Mouse (Mus musculus): ENCODE measurements at regions not wholly inside any gene's neighbourhood (a gene's known extent, or its start where the extent isn't known, plus 50 kb on each side); places are given as distances from the start of the nearest gene placed in this dataset.
"Not testable (repeated sequence)": the region's sequence is repeated elsewhere in the genome, so short reads cannot be mapped to it uniquely, and the experiment has no call there.

DNA sequence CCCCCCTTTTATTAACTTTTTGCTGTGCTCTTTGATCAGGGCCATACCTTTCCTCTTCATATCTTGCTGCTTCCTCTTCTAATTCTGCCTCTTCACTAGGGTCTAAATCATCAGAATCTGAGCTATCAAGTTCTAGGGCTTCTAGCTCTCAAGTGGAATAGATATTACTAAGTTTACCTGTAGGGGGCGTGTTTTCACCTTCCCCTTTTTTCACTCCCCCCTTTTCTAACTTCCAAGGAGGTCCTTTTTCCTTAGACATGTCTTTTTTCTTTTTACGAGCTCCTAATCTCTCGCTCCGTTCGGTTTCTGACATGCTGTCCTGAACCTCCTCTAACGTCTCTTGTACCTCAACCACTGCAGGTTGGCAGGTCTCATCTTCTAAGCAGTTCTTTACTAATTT lies 73.3 kb upstream of the Slc22a8 start:
- TF ChIP-seq GATA1 (IDR thresholded peaks at IDR 0.05; ENCODE audit: borderline replicate concordance, low read length); FLI1 (IDR thresholded peaks at IDR 0.05; ENCODE audit: low read length): not testable (repeated sequence)
